Mouse (Mus musculus): ENCODE measurements around the gene Hid1.
A peak's percentile ranks its signal among the peaks of the same experiment; 100 is the strongest.
"Not testable (repeated sequence)": the region's sequence is repeated elsewhere in the genome, so short reads cannot be mapped to it uniquely, and the experiment has no call there.

Hid1 gene

GRCm38 (mm10) chr11:115367395-115367944, at the start of gene Hid1:
TSS of gene Hid1 (minus strand) at chr11:115367756.
- peak; percentile 90 for DNase-seq (ENCODE audit: low read depth, low spot score)

DNA sequence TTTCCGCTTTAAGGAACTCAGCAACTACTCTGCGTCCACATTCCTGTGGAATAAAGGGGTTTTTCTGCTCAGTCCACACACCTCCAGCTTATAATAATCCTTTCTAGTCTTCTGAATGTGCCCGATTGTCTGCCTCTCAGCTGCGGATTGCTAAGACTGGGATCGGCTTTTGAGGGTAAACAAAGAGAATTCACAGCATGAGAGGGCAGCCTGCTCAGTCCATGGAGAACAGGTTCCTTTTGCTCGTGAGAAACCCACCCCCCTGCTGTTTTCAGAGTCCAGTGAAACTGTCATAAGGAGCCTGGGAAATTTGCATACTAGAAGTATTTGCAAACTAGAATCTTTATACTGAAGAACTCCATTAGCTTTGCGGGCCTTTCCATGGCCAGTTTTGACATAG, 42.0 kb upstream of the Hid1 start:
- no peak for DNase-seq (ENCODE audit: low read depth, low spot score)

DNA sequence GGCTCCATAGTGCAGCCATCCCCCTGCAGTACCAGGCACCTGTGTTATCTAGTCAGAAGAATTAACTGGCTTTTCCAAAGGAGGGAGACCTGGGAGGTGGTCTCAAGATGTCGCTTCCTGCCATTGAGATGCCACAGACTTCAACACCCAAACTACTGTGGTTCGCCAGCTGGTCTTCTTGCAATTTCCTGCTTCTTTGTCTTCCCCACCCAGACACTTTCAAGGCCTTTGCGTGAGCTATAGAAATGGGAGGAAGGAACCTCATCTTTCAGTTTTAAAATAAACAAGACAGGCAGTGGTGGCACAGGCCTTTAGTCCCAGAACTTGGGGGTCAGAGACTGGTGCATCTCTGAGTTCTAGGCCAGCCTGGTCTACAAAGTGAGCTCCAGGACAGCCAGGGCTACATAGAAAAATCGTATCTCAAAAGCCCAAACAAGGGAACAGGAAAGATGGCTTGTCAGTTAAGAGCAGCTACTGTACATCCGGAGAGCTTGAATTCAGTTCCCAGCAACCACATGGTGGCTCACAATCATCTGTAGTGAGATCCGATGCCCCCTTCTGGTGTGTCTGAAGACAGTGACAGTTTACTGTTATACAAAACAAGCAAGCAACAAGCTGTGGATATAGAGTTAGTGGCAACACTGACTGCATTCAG, 40.8 kb upstream of the Hid1 start:
- DNase-seq (ENCODE audit: low read depth, low spot score): peak; percentile 56

DNA sequence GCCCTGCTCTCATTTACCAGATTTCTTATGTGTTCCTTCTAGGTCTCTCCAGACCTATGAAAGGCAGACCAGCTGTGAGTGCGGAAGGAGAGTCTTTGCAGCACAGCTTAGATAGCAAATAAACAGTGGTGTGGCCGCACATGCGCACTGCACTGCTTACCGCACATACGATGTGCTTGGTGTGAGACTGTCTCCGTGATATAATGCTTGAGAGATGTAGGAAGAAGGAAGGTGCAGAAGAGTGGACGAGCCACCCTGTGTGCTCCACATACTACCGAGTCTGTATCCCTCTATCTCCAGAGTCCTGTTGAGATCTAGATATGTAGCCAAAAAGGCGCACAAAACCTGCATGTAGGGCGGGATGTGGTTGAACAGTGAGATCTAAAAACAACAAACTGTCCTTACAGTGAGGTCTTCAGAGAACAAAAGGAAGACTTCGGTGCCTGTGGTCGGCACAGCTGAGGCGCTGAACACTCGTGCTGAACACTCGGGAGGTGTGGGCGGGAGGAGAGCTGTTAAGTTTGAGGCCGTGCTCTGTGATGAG, 39.4 kb upstream of the Hid1 start:
- DNase-seq (ENCODE audit: low read depth, low spot score): peak; percentile 91

DNA sequence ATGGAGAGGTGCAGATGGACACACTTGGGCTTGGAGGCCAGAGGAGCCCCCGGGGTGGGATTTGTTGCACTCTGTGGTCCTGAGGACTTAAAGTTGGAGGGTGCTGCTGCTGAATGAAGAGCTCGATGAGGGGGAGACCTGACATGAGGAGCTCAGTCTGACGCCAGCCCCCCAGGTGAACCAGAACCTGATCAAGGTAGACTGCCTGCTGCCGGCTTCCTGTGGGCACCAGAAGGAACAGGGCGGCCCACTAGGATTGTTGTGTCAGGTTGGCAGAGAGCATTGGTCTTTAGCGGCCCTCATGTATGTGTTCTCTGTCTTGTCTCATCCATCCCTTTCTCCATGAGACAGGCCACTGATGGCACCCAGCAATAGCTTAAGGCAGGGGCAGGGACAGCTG, 38.2 kb upstream of the Hid1 start:
- no peak for DNase-seq (ENCODE audit: low read depth, low spot score)

DNA sequence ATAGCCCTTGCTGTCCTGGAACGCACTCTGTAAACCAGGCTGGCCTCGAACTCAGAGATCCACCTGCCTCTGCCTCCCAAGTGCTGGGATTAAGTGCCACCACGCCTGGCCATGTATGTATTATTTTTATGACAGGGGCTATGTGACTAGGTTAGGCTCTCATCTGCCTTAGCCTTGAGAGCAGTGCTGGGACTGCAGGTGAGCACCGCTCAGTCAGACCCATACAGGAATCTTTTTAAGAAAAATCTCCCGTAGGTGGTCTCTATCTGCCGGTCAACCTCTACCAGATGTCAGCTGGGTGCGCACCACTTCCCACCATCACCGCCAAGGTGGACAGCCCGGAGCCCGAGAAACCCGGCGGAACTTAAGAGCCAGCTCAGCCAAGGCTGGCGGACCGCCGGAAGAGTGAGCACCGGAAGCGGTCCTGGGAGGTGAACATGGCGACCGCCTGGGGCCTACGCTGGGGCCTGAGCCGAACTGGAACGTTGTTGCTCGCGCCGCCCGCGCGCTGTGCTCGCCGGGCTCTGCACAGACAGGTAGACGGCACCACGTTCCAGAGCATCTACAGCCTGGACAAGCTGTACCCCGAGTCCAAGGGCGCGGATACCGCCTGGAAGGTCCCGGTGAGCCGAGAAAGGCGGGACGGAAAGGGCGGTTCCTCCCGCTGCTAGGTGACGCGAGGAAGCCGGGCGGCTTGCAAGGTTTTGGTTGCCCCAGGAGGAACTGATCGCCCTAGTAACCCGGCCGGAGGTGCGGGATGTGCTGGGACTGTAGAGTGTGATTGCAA, 36.0 kb upstream of the Hid1 start, which contains the start of gene Mrpl58:
Gene Mrpl58 (plus strand): TSS at position 415 of the 787 bp plus-strand sequence.
- DNase-seq (ENCODE audit: low read depth, low spot score): peak; percentile 87

DNA sequence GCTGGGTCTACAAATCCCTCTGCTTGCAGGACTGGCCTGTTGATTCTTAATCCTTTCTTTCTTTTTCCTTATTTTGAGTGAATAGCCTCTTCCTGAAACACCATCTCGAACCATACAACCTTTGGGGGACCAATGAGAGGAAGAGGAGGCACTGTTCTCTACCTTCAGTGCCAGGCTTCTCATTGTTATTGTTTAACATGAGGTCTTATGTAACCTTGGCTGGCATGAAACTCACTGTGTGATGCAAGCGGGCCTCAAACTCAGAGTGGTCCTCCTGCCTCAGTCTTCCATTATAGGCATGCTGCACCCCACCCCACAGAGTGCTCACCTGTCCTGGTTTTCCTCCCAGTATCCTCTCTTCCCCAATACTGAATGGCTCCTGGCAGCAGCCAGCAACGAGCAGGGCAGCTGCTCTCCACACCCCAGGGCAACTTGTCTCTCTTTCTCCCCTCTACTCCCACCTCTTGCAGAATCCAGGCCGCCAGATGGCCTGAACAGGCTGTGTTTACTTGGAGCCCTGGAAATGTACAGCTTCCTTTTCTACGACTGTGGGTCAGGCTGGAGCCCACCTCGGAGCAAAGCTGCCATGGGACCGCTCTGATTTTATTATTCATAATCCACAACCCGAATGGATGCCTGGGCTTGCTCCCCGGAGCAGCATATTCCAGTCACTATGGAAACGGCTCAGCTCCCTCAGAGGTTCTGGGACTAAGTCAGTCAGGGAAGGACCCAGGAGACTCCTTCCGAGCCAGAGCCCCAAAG, 33.3 kb upstream of the Hid1 start:
- DNase-seq (ENCODE audit: low read depth, low spot score): no peak

- DNase-seq (ENCODE audit: low read depth, low spot score): no peak
Observed at GRCm38 (mm10) chr11:115400126-115400525, 32.6 kb upstream of the Hid1 start.

DNA sequence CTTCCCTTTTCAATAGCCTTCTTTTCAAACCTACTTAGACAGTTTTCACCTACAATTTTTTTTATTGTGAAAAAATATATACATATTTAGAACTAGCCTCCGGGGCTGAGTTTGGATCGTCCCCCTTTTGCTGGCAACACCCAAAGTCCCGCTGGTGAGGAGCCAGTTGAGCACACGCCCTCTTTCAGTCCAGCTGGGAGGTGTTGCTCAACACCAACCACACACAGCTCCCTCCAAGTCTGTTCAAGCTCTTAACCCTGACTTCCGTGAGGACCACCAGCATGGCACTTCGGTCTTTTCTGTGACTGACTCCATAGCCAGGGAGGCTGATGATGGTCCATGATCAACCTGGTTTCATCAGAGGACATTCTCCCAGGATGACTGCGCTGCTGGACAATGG, 30.5 kb upstream of the Hid1 start:
- no peak for DNase-seq (ENCODE audit: low read depth, low spot score)

DNA sequence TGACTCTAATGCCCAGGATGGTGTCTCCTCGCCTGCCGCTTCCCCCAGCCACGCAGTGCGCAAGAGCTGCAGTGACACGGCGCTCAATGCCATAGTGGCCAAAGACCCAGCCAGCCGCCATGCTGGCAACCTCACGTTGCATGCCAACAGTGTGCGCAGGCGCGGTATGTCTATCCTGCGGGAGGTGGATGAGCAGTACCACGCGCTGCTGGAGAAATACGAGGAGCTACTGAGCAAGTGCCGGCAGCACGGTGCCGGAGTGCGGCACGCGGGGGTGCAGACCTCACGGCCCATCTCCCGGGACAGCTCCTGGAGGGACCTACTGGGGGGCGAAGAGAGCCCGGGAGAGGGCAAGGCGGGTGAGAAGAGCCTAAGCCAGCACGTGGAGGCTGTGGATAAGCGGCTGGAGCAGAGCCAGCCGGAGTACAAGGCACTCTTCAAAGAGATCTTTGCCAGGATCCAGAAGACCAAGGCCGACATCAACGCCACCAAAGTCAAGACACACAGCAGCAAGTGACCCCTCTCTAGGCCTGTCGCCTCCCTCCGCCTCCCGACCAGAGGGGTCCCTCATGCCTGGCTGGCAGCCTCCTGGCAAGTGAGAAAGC, 26.3 kb upstream of the Hid1 start:
- peak; percentile 29 for DNase-seq (ENCODE audit: low read depth, low spot score)

- no peak for DNase-seq (ENCODE audit: low read depth, low spot score)
Observed at GRCm38 (mm10) chr11:115391358-115391757, 23.8 kb upstream of the Hid1 start.

- not testable (repeated sequence) for DNase-seq (ENCODE audit: low read depth, low spot score)
Observed at GRCm38 (mm10) chr11:115386859-115387258, 19.3 kb upstream of the Hid1 start.

DNA sequence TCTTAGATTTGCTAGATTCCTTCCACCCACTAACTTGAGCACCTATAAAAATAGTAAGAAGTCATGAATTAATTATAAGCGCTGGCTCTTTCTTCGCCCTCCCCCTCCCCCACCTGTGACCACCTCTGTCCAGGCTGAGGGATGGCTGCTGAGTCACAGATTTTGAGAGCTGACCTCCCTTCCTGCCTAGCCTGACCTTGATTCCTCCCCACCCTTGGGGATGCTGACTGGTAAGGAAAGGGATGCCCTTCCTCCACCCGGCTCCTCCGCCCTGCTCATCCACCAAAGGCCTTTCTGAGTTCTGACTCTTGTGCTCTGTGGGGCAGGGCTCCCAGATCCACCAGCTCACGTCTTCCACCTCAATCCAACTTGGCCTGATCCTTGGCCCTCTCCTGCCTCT, 17.0 kb upstream of the Hid1 start:
- DNase-seq (ENCODE audit: low read depth, low spot score): no peak

DNA sequence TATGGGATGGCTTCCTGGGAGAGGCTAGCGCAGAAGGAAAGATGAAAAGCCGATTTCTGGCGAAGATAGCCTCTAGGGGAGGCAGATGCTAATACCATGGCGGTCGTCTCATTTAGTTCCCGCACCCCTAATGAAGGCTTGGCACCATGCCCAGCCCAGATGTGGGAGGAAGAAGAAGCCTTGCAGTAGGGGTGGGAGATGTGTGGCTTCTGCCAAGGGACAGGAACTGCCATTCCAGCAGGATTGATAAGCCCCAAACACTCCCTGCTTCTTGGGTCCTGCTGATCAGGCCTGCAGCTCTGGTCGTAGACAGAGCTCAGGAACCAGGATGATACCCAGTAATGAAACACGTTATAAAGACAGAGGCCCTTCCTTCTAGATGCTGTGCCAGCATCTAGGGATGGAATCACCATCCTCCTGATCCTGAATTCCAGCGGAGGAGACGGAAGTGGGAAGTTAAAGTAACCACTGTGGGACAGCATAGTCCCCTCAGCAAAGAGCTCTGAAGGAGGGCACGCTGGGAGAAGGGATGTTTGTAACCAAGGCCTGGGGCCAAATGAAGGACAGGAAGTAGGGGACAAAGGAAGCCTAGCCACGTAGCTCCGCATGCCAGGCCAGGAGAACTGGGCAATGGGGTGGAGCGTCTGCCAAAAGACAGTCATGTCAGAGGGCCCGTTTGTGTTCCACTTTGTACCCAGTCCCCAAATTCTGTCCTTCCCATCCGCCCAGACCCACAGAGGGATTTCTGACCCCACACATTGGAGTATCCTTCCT, 16.3 kb upstream of the Hid1 start:
- no peak for DNase-seq (ENCODE audit: low read depth, low spot score)

GRCm38 (mm10) chr11:115382891-115383290, 15.3 kb upstream of the Hid1 start:
- no peak for DNase-seq (ENCODE audit: low read depth, low spot score)

DNA sequence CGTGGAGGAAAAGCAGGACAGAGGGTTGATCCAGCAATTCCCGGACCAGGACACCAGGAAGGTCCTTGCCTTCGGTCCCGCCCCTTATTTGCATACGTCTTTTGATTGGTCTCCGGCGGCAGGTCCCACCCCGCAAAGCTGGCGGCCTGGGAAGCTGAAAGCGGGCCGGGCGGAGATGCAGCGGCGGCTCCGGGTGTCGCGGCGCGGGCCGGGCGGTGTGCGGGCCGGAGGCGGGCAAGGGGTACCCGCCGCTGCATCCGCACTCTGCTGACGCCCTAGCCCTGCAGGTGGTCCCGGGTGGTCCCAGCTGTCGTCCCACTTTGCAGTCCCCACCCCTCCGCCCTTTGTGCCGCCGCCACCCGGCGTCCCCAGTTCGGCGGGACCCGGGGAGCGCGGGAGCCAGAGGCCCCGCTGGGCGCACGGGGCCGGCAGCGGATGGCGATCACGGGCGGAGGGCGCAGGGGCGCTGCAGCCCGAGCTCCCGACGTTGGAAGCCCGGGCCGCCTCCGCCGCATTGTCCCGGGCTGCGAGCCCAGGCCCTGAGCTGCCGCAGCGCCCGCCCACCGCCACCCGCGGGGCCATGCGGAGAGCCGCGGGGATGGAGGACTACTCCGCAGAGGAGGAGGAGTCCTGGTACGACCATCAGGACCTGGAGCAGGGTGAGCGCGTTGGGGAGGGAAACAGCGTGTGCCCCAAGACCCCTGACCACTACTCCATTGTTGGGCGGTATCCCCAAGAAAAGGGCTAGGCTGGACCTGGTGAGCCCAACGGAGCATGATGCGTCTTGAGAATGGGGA, 14.4 kb upstream of the Hid1 start, which contains the start of gene Cdr2l:
Gene Cdr2l (plus strand): TSS at position 174 of the 797 bp plus-strand sequence.
- DNase-seq (ENCODE audit: low read depth, low spot score): peak; percentile 45

DNA sequence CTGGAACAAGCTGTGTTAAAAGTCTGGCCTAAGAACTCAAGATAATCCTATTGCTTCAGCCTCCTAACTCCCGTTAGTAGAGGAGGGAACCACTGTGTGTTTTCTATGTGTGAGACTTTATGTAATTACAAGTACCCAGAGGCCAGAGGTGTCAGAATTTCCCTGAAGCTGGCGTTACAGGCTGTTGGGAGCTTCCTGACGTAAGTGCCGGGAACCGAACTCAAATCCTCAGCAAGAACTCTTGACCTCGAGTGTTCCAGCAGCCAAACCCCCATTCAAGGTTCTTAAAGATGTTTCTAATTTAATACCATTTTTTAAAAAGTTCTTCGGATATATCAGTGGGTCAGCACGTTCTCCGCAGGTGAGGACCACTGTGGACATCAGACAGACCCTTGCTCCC, 13.7 kb upstream of the Hid1 start:
- no peak for DNase-seq (ENCODE audit: low read depth, low spot score)

GRCm38 (mm10) chr11:115377854-115378253, 10.3 kb upstream of the Hid1 start:
- DNase-seq (ENCODE audit: low read depth, low spot score): no peak

DNA sequence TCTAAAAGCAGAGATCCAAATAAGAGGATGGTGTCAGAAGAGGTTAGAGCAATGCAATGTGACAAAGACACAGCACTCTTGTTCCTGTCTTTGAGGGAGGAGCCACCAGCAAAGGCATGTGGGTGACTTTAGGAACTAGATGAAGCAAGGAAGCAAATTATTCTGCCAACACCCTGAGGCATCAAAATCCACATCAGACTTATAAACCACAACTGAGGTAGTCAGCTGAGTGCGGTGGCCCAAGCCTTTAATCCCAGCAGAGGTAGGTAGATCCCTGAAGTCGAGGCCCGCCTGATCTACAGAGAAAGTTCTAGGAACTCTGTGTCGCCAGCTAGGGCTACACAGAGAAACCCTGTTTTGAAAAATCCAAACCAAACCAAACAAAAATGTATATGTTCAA, 9.7 kb upstream of the Hid1 start:
- DNase-seq (ENCODE audit: low read depth, low spot score): no peak

DNA sequence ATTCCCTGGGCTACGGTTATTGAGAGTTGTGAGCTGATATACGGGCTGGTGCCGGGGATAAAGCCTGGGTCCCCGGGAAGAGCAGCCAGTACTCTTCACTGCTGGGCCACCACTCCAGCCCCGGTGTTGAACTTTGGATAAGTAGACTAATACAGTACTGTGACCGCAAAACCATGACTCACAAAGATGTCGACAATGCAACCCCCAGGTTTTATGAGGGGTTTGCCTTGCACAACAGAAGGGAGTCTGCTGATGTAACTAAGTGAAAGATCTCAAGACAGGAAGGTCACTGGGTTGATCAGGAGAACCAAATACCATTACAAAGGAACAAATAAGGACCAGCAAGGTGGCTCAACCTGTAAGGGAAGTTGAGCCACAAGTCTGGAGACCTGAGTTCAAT, 9.2 kb upstream of the Hid1 start:
- DNase-seq (ENCODE audit: low read depth, low spot score): no peak

All from CD4-positive, CD25-positive, alpha-beta regulatory T cell, adult 2 months (primary cell).